Mouse (Mus musculus): ENCODE data around the gene Tcte1.

GRCm38 (mm10) chr17:45569999-45570398, 46.8 kb downstream of the Tcte1 start:
- TF ChIP-seq POLR2A (IDR thresholded peaks at IDR 0.05; ENCODE audit: low read depth, low read length) (no peak), CTCF (IDR thresholded peaks at IDR 0.05; ENCODE audit: extremely low read depth, insufficient read depth, insufficient read length, insufficient replicate concordance) (no peak)

All from spleen, adult 2 months (tissue).